Mouse (Mus musculus) midbrain, embryonic 10.5 days (tissue): ENCODE measurements at regions not wholly inside any gene's neighbourhood (a gene's known extent, or its start where the extent isn't known, plus 50 kb on each side); places are given as distances from the start of the nearest gene placed in this dataset.

Experiments used
- DNase-seq: peaks from one replicate; pipeline ENCODE4 v3.0.0-alpha.2; 2017; ENCODE audit warnings: low spot score
- H3K27ac ChIP-seq: fragments of 300-500 bp; sonication (generic); replicated peaks from 2 replicates; pipeline ENCODE4 v1.5.1; 2016; ENCODE audit warnings: mild to moderate bottlenecking
- H3K27me3 ChIP-seq: fragments of 300-500 bp; sonication (generic); 2 replicates; pipeline ENCODE4 v1.6.1; 2016; ENCODE audit warnings: low read depth, mild to moderate bottlenecking; ENCODE audit not compliant: poor library complexity, severe bottlenecking
- H3K36me3 ChIP-seq: fragments of 300-500 bp; sonication (generic); 2 replicates; pipeline ENCODE4 v1.6.1; 2016; ENCODE audit warnings: mild to moderate bottlenecking, moderate library complexity
- H3K4me1 ChIP-seq: fragments of 300-500 bp; sonication (generic); 2 replicates; pipeline ENCODE4 v1.6.1; 2016
- H3K4me3 ChIP-seq: fragments of 300-500 bp; sonication (generic); 2 replicates; pipeline ENCODE4 v1.5.1; 2016; ENCODE audit warnings: mild to moderate bottlenecking, moderate library complexity
- H3K9me3 ChIP-seq: fragments of 300-500 bp; sonication (generic); replicated peaks from 2 replicates; pipeline ENCODE4 v1.6.1; 2016; ENCODE audit warnings: mild to moderate bottlenecking
- WGBS: fragments of 180-500 bp; shearing (Covaris S2); methylation state at CpG from one replicate; pipeline ENCODE4 v1.1.7; 2016; 5-methylcytosine and 5-hydroxymethylcytosine counted together

GRCm38 (mm10) chr12:16196917-16197316 is 380.2 kb upstream of the Trib2 start:
- Histone ChIP-seq H3K4me1 (no peaks in the 10 kb centered on the region), H3K36me3 (no peaks in the 10 kb centered on the region), H3K4me3 (no peak overlapping the region), H3K27me3 (no peaks in the 10 kb centered on the region), H3K9me3 (no peaks in the 10 kb centered on the region), H3K27ac (no peak overlapping the region)
- WGBS, result 90% methylated on average over 2 of the region's 2 CpGs
- no peak for DNase-seq

GRCm38 (mm10) chr12:16191803-16192389 is 375.2 kb upstream of the Trib2 start:
- Histone ChIP-seq H3K4me3 (no peak overlapping the region), H3K4me1 (no peaks in the 10 kb centered on the region), H3K27me3 (no peaks in the 10 kb centered on the region), H3K27ac (no peak overlapping the region), H3K9me3 (no peaks in the 10 kb centered on the region), H3K36me3 (no peaks in the 10 kb centered on the region)
- DNase-seq, result no peak
- 87% methylated on average over 3 of the region's 3 CpGs for WGBS

- H3K27me3 ChIP-seq, result no peaks in the 10 kb centered on the region
These were observed 374.0 kb upstream of the Trib2 start for GRCm38 (mm10) chr12:16190706-16191105.

GRCm38 (mm10) chr12:16189441-16189840 is 372.7 kb upstream of the Trib2 start:
- H3K4me1 ChIP-seq, result peaks cover 16% of the 10 kb centered on the region
- no peaks in the 10 kb centered on the region for H3K27me3 ChIP-seq
- H3K4me3 ChIP-seq, result no peak overlapping the region
- no peaks in the 10 kb centered on the region for H3K9me3 ChIP-seq
- no peaks in the 10 kb centered on the region for H3K36me3 ChIP-seq
- no peak overlapping the region for H3K27ac ChIP-seq
- DNase-seq, result no peak

More at GRCm38 (mm10) chr12:16190706-16191105, 374.0 kb upstream of the Trib2 start:
- no peak for DNase-seq
- 77% methylated on average over 3 of the region's 3 CpGs for WGBS
- H3K27ac ChIP-seq, result no peak overlapping the region
- peaks cover 11% of the 10 kb centered on the region for H3K4me1 ChIP-seq
- no peak overlapping the region for H3K4me3 ChIP-seq
- H3K36me3 ChIP-seq, result no peaks in the 10 kb centered on the region
- no peaks in the 10 kb centered on the region for H3K9me3 ChIP-seq

- Histone ChIP-seq H3K27me3 (no peaks in the 10 kb centered on the region), H3K36me3 (no peaks in the 10 kb centered on the region), H3K4me1 (peaks cover 16% of the 10 kb centered on the region), H3K27ac (no peak overlapping the region), H3K9me3 (no peaks in the 10 kb centered on the region), H3K4me3 (no peak overlapping the region)
- WGBS, result 62% methylated on average over 12 of the region's 12 CpGs
- no peak for DNase-seq
These were observed 369.3 kb upstream of the Trib2 start for GRCm38 (mm10) chr12:16185976-16186515.

GRCm38 (mm10) chr12:16185431-16185923 is 368.8 kb upstream of the Trib2 start:
- Histone ChIP-seq H3K9me3 (no peaks in the 10 kb centered on the region), H3K27ac (no peak overlapping the region), H3K27me3 (no peaks in the 10 kb centered on the region), H3K4me3 (no peak overlapping the region), H3K36me3 (no peaks in the 10 kb centered on the region), H3K4me1 (peaks cover 16% of the 10 kb centered on the region)
- DNase-seq, result no peak
- 84% methylated on average over 14 of the region's 14 CpGs for WGBS

GRCm38 (mm10) chr12:16183055-16183454 is 366.3 kb upstream of the Trib2 start:
- no peak for DNase-seq
- Histone ChIP-seq H3K4me1 (peaks cover 16% of the 10 kb centered on the region), H3K9me3 (no peaks in the 10 kb centered on the region), H3K36me3 (no peaks in the 10 kb centered on the region), H3K27me3 (no peaks in the 10 kb centered on the region), H3K27ac (no peak overlapping the region), H3K4me3 (no peak overlapping the region)
- WGBS, result 68% methylated on average over 4 of the region's 4 CpGs

GRCm38 (mm10) chr12:16181599-16181998 is 364.9 kb upstream of the Trib2 start:
- H3K27ac ChIP-seq, result no peak overlapping the region
- H3K4me3 ChIP-seq, result no peak overlapping the region
- 86% methylated on average over 5 of the region's 5 CpGs for WGBS
- no peak for DNase-seq
- no peaks in the 10 kb centered on the region for H3K27me3 ChIP-seq
- no peaks in the 10 kb centered on the region for H3K9me3 ChIP-seq
- no peaks in the 10 kb centered on the region for H3K36me3 ChIP-seq
- H3K4me1 ChIP-seq, result peaks cover 14% of the 10 kb centered on the region

GRCm38 (mm10) chr12:16179897-16180296 is 363.2 kb upstream of the Trib2 start:
- Histone ChIP-seq H3K9me3 (no peaks in the 10 kb centered on the region), H3K27ac (no peak overlapping the region), H3K36me3 (no peaks in the 10 kb centered on the region), H3K4me1 (no peaks in the 10 kb centered on the region), H3K27me3 (no peaks in the 10 kb centered on the region), H3K4me3 (no peak overlapping the region)
- 91% methylated on average over 2 of the region's 2 CpGs for WGBS
- DNase-seq, result no peak

- Histone ChIP-seq H3K9me3 (no peaks in the 10 kb centered on the region), H3K4me1 (no peaks in the 10 kb centered on the region), H3K4me3 (no peak overlapping the region), H3K36me3 (no peaks in the 10 kb centered on the region), H3K27me3 (no peaks in the 10 kb centered on the region), H3K27ac (no peak overlapping the region)
- no peak for DNase-seq
- 83% methylated on average over 1 of the region's 1 CpGs for WGBS
These were observed 359.6 kb upstream of the Trib2 start for GRCm38 (mm10) chr12:16176326-16176725.

GRCm38 (mm10) chr12:16172176-16172575 is 355.5 kb upstream of the Trib2 start:
- Histone ChIP-seq H3K9me3 (no peaks in the 10 kb centered on the region), H3K27me3 (no peaks in the 10 kb centered on the region), H3K27ac (no peak overlapping the region), H3K4me3 (no peak overlapping the region), H3K36me3 (no peaks in the 10 kb centered on the region), H3K4me1 (no peaks in the 10 kb centered on the region)
- DNase-seq, result no peak
- WGBS, result 91% methylated on average over 2 of the region's 2 CpGs

- Histone ChIP-seq H3K27me3 (no peaks in the 10 kb centered on the region), H3K4me3 (no peak overlapping the region), H3K27ac (no peak overlapping the region), H3K9me3 (no peaks in the 10 kb centered on the region), H3K36me3 (no peaks in the 10 kb centered on the region), H3K4me1 (no peaks in the 10 kb centered on the region)
- WGBS, result 81% methylated on average over 5 of the region's 5 CpGs
- DNase-seq, result no peak
These were observed 354.9 kb upstream of the Trib2 start for GRCm38 (mm10) chr12:16171636-16172035.

- DNase-seq, result no peak
- Histone ChIP-seq H3K4me3 (no peak overlapping the region), H3K27me3 (no peaks in the 10 kb centered on the region), H3K4me1 (no peaks in the 10 kb centered on the region), H3K9me3 (no peaks in the 10 kb centered on the region), H3K27ac (no peak overlapping the region), H3K36me3 (no peaks in the 10 kb centered on the region)
- WGBS, result 82% methylated on average over 7 of the region's 7 CpGs
These were observed 353.2 kb upstream of the Trib2 start for GRCm38 (mm10) chr12:16169781-16170535.
